Mouse (Mus musculus) layer of hippocampus, adult 11-12 months (tissue): ENCODE measurements around the gene Slc22a14.
"Not testable (repeated sequence)": the region's sequence is repeated elsewhere in the genome, so short reads cannot be mapped to it uniquely, and the experiment has no call there.

Source experiments
- DNase-seq: peaks from one replicate; pipeline ENCODE4 v3.0.0; 2022; ENCODE audit warnings: low spot score

The Slc22a14 gene

DNA sequence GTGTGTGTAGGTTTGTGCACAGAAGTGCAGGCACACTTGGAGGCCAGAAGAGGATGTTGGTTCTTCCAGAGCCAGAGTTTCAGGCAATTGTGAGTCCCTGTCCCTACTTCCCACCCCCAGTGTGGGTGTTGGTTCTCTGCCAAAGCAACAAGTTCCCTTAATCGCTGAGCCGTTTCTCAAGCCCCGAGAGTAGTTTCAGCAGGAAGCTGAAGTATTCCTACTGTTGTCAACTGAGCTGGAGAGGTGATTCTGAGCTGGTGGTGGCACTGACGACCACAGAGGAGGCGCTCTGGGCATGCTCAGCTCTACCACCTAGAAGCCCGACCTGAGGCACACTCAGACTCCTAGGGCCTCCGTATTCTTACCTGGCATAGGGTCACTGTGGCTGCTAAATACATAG, at the start of gene Slc22a14:
Gene Slc22a14, minus strand, starts transcription at position 270 of the 400 bp plus-strand sequence.
- DNase-seq = peak; percentile 37

DNA sequence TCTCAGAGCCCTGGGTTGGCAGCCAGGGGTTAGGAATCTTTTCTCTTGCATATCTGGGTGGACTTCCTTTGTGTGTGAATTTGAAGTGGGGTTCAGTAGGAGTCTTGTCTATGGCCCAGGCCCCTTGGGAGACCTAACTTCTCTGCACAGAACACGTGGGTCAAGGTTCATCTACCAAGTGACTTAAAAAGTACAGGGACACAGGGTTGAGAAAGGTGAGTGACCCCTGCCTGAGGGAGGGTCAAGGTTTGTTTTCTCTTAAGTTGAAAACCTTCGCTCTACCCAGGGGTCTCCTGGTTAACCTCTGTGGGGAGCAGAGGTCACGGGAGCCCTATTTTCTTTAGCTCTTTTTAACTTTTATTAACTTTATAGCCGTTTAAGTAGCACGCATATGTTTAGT, 44.5 kb upstream of the Slc22a14 start:
- DNase-seq = no peak

DNA sequence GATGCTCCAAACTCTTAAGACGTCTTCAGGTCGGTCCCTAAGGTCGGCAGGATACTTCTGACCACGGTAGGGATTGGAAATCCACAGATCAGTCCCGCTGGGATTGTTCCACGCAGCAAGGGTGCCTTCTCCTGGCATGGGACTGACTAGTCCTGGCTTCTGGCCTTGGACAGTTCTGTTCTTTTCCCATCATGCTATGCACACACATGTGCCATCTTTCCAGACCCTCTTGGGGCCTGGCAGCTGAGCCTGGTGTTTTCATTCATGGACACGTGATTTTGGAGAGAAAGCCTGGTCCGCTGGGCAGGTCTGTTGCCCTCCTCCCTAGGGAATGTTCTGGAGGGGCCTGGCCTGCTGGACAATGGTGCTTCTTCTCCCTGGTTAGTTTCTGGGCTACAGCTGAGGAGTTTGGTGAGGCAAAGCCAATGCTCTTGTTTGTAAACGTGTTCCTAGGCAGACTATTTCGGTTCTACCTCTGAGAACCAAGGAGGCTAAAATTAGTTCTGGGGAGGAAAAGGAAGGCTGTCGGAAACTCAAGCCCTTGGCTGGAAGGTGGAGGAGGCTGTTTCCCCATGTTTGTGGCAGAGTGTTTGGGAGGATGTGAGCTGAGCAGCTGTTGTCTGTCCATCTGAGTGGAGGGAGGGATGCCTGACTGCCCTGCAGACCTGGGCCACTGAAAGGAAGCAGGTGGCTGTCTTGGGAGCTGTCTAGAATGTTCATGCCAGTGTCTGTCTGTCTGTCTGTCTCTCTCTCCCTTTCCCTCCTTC, 43.7 kb upstream of the Slc22a14 start:
- no peak for DNase-seq

DNA sequence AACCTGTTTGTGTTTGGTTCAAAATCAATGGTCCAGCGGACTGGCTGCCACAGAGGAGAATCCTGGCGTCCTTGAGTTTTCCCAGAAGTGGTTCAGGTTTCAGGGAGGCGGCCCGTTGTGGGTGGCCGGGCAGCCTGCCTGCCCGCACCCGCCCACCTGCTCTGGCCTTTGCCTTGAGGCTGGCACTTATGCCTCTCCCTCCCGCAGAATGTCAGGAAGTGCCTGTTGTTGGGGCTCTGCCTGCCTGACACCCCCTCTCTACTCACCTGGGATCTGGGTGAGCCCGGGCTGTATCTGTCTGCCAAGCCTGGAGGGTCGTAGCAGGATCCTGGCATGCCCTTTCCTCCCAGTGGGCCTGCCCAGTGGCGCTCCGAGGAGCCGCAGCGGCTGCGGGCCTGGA, 42.5 kb upstream of the Slc22a14 start:
- DNase-seq = no peak

DNA sequence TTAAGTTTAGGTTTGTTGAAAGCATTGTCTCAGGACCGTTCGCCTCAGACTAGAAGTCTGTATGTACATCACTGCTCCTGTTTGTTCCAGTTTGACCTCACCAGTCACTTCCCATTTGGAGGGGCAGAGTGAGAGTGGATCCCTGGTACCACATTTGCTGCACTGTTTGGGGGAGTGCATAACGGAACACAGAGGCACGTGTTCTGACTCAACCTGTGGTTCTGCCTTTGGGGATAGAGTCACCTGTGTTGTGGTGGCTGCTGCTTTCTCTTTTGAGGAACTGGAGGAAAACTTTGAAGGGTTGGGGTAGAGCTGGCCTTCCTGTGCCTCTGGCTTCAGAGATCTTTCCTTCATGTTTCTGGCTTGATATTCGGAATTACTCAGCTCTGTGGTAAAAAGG, 38.7 kb upstream of the Slc22a14 start:
- no peak for DNase-seq

DNA sequence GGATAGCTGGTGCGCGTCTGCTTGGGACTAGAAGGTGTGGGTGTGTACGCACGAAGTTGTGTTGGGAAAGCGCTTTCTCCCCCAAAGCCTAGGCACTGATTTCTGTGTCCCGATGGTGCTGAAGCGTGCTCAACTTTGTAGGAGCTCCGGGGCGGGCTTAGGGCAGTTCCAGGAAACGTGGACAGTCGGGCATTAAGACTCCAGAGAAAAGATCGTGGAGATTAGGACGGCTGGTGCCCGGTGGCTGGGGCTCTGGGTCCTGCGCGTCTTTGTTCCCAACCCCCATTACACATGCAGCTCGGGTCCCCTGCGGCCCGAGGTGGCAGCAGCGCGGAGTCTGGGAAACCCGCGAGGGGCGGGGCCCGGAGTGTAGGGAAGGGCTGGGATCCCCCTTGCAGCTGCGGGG, 37.9 kb upstream of the Slc22a14 start:
- peak; percentile 31 for DNase-seq

DNA sequence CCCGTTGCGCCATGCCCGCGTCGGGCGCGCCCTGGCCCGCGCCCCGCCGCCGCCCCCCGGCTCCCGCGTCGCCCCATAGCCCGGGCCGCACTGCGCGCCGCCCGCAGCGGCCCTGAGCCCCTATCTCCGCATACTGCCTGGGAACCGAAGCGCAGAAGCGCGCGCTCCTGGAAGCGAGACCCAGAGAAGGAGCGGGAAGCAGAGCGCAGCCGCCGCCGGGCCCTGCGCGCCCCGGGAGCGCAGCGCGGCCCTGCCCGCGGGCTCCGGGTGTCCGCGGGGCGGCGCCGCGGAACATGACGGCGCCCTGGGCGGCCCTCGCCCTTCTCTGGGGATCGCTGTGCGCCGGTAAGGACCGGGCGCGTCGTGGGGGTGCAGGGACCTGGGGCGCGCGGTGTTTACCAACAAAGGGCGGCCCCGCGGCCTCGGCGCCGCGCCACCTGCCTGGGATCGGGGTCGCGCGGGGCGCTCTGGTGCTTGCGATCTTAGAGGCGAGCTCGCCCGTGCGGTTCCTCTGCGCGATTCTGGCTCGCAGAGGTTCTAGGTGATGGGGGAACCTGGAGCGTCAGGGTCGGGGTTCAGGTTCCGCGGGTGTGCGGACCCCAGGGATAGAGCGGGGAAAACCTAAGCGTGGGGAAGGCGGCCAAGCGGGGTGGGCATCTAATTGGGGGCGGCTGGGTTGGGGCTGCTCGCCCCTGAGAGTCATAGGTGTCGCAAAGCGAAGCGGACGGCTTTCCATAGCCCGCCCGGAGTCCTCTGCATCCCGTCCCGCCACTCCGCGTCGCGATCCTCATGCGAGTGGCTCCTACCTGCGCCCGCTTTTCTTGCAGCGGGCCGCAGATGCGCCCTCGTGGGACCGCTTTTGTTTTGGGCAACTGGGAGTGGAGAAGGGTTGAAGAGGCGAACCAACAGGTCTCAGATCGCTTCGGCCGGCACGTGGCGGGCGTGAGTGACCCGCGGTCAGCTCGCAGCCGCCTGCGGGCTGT, 37.2 kb upstream of the Slc22a14 start:
- peak; percentile 57 for DNase-seq

DNA sequence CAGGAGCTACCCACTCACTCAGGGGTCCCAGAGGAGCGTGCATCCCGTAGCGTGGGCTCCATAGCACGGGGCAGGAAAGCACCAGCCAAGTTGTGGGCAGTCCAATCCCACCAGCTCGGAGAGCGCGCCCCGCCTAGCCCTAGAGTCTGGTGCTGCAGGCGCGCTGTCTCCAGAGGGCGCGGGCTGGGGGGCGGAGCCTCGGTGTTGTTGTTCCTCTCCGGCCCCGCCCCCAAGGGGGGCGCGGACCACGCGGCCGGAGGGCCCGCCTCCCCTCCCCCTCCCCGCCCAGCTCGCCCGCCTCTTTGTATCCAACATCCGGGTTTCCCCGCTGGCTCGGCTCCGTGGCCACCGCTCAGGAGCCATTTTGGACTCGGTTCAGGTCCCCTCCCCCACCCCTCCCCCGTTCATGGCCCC, 36.5 kb upstream of the Slc22a14 start, which contains the start of gene Acvr2b:
Gene Acvr2b, plus strand, starts transcription at position 318 of the 414 bp plus-strand sequence.
- DNase-seq = peak; percentile 95

DNA sequence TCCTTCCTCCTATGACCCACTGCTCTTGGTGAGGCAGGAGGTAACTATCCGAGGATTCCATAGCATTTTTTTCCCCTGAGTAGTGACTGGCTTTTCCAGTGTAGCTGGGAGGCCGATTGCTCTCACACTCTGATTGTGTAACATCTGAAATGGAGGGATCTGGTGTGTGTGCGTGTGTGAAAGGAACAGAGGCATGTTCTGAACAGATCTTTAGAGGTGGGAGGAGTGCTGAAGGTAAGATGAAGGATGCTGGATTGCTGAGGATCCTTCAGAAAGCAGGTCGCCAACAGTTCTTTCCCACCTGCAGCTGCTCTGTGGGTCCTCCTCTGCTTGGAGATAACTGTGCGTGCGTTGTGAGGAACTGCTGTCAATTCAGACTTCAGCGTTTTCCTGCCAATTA, 36.0 kb upstream of the Slc22a14 start:
- DNase-seq = peak; percentile 51

DNA sequence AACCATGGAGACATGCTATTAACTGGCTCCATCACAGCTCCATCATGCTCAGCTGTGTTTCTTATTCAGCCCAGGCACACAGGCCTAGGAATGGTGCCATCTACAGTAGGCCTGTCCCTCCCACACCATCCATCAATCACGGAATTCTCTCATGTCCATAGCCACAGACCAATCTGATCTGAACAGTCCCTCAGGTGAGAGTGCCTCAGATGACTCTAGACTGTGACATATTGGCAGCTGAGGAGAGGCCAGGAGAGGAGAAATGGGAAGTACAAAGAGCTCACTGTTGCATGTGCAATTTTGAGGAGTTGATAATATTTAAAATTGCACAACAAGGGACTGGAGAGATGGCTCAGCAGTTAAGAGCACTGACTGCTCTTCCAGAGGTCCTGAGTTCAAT, 29.5 kb upstream of the Slc22a14 start:
- DNase-seq = no peak

DNA sequence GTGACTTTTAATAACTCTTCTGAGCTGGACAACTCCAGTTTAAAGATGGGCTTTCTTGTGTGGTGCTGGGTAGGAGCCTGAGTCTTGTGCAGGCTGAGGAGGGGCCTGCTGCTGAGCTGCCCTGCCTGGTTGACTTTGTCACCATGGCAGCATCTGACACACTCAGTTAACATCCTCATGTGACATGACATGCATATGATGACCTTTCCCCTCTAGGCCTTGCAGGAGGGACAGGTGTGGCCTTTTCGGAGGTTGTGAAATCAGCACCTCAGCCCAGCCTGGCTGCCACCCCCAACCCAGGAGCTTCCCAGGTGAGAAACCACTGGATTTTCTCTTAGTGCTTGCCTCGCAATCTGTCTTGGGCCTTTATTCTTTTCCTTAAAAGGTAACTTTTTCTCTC, 24.9 kb upstream of the Slc22a14 start:
- DNase-seq = no peak

DNA sequence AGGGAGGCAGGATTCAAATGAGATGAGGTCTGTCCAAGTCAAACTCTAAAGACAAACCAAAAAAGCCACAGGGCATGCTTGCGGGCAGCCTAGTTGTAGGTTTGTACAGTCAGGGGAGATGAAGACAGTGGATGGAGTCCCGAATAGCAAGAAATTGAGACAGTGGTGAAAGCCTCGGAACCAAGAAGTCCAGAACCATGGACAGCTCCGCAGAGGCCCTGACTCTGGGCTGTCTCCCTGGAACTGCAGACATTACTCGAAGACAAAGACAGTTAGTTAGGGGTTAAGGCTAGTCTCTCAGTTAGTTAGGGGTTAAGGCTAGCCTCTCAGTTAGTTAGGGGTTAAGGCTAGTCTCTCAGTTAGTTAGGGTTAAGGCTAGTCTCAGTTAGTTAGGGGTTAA, 23.6 kb upstream of the Slc22a14 start:
- no peak for DNase-seq

DNA sequence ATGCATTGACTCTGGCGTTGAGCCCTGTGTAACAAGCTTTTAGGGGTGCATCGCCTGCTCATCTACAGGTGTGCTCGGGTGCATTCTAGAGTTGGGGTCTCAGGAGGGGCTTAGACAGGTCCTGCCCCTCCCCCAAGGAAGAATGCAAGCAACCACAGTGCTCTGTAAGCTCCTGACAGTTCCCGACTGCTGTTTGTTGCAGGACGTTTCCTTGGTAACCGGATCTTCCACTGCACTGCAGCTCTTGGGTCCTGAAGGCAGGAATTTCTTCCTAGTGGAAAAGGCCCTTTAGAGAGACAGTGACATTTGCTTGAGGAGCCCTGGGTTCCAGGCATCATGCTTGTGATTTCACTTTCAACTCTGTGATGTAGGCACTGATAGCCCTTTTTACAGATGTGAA, 17.2 kb upstream of the Slc22a14 start:
- no peak for DNase-seq

DNA sequence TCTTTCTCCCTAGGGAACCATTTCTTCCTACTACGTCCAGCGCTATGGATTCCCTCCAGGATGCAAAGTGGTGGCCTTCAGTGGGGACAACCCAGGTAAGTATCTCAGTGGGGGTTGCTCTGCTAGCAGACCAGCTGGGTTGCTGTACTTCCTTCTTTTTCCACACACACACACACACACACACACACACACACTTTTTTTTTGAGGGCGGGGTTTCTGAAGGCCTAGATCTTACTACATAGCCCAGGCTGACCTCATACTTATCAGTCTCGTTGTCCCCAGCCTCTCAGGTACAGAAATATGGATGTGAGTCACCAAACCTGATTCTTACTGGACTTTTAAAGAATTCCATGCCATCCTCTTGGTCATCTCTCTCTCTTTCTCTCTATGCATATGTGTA, 12.9 kb upstream of the Slc22a14 start:
- no peak for DNase-seq

DNA sequence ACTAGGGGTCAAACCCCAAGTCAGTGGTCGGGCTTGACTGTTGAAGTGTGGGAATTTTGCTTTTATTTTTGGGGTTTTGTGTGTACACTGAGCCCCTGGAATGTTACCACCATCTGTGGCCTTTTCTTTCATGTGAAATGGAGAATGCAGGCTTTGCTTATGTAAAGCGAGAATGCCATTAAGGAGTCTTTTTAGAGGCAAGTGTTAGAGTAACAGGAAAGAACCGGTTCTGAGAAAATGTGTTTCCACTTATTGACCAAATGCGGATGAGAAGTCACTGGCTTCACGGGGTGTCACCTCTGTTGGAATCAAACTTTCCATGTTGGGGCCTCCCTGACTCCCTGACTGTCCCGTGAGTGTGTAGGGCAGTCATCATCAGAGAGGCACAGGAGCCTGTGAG, 10.2 kb upstream of the Slc22a14 start:
- no peak for DNase-seq

DNA sequence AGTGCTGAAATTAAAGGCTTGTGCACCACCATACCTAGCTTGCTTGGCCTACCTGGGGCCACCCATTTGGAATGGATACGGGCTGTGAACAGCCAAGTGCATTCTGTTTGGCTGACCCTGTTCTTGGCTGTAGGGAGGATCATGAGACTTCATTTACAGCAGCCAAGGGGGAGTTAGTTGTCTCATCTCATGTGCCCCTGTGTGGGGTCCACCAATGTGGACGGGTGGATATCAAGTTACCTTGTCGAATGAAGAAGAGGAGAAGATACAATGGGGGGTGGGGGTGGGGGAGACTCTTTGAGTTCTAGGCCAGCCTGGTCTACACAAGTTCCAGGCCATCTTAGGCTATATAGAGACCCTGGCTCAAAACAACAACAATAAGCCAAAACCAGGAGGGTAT, 9.7 kb upstream of the Slc22a14 start:
- no peak for DNase-seq

DNA sequence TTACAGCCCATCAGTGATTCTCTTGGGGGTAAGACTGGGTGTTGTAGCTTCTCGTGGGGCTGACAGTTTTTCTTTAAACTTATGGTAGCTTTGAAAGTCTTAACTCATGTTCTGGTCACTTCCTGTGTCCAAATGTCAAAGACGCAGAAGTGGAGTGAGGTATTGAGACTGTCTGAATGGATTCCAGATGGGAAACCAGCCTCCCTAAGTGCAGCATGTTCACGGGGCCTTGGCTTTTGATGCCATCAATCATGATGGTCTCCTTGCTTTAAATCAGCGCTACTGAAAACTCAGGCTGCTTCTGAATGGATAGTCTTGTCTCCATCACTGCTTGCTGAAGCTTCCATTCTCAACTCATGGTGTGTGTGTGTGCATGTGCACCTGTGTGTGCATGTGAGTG, 5.9 kb upstream of the Slc22a14 start:
- no peak for DNase-seq

DNA sequence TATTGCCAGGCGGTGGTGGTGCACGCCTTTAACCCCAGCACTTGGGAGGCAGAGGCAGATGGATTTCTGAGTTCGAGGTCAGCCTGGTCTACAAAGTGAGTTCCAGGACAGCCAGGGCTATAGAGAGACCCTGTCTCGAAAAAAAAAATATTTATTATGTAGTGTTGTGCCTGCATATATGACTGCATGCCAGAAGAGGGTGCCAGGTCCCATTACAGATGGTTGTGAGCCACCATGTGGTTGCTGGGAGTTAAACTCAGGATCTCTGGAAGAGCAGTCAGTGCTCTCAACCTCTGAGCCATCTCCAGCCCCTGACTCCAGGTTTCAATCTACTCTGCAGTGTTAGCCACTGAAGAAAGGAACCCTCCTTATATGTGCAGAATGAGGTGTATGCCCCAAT, 5.4 kb upstream of the Slc22a14 start:
- not testable (repeated sequence) for DNase-seq

DNA sequence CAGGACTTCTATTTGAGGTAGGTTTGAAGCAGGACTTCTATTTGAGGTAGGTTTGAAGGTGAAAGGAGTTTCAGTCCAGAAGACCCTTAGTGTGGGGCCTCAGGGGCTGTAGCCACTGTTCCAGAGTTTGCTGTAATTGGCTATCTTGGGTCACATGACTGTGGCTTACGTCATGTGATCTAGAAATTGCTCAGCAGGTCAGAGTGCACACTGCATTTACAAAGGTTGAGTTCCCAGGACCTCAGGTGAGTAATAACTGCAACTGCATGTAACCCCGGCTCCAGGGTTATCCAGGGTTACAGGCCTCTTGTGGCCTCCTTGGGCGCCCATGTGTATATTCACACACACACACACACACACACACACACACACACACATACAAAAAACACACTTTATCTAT, 3.0 kb upstream of the Slc22a14 start:
- no peak for DNase-seq

DNA sequence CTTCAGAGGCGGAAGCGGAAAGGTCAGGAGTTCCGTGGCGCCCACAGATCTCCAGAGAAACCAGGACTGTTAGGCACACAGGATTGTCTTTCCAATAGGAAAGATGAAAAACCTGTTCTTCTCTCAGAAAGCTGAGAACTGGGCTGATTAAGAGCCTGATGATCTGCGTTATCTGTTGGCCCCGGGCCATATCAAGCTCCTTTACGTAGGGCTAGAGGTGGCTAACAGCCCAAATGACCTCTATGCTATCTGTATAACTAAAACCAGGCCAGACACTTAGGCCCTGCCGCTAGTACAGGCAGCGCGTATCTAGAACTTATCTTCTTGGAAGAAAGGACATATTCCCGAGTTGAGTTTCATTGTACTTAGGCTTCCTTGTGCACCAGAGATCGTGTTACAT, 2.1 kb downstream of the Slc22a14 start:
- no peak for DNase-seq

DNA sequence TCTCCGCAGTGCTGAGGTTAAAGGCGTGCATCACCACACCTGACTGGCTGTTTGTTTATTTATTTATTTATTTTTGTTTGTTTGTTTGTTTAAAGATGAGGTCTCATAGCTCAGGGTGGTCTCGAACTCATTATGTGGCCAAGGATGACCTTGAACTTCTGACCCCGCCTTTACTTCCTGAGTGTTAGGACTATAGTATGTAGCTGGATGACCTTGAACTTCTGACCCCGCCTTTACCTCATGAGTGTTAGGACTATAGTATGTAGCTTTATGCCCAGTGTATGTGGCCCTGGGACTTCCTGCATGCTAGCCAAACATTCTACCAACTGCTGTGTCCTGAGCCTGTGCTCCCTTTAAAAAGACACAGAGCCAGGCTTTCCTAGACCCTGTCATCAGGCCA, 3.9 kb downstream of the Slc22a14 start:
- DNase-seq = no peak

DNA sequence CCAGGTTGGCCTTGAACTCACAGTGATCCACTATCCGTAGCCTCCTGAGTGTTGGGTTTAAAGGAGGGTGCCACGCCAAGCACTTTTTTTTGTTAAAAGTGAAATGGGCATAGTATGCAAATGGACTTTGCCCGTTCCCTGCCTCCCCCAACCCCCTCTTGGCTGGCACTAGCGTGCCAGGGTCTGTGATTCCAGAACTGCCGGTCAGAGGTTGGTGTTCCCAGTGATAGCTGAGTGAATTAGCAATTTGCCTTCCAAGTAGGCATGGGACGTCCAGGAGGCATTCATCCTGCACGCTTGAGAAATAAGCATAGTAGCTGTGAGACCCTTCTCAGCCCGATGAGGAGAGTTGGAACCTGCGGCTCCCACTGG, 7.3 kb downstream of the Slc22a14 start:
- DNase-seq = no peak
